Mouse (Mus musculus) ES-E14 (cell line): ENCODE results near the gene Ldb3. TPM values are rescaled to one million over a fixed set of nuclear protein-coding genes. Genes with fewer than 3 reads are reported as not detected.

Source experiments
- DNase-seq: peaks from one replicate; pipeline ENCODE4 v3.0.0-alpha.2; 2013; ENCODE audit warnings: low read depth, low spot score
- H3K27ac ChIP-seq: 2 replicates; pipeline ENCODE4 v1.5.1; 2012; ENCODE audit warnings: low read depth, mild to moderate bottlenecking, low read length, moderate library complexity, mixed read lengths; ENCODE audit not compliant: poor library complexity, insufficient read depth, severe bottlenecking
- H3K36me3 ChIP-seq: 2 replicates; pipeline ENCODE4 v1.6.1; 2012; ENCODE audit warnings: mild to moderate bottlenecking, low read length, moderate library complexity, mixed read lengths; ENCODE audit not compliant: control insufficient read depth, poor library complexity, insufficient read depth, severe bottlenecking
- H3K4me1 ChIP-seq, 2 experiments: fragments of 150-350 bp in 1 of 2; sonication (generic) in 1 of 2; 2 replicates each; pipeline ENCODE4 v1.6.1; 2012; ENCODE audit warnings: low read length in 2 of 2, mild to moderate bottlenecking in 1 of 2, mixed read lengths in 1 of 2; ENCODE audit not compliant: control insufficient read depth in 2 of 2, insufficient read depth in 2 of 2, poor library complexity in 1 of 2
- H3K4me3 ChIP-seq, 2 experiments: fragments of 150-350 bp in 1 of 2; sonication (generic) in 1 of 2; 2 replicates each; pipeline ENCODE4 v1.5.1; 2012; ENCODE audit warnings: low read length in 2 of 2, low read depth in 1 of 2, mild to moderate bottlenecking in 1 of 2, mixed read lengths in 1 of 2; ENCODE audit not compliant: insufficient read depth in 1 of 2, poor library complexity in 1 of 2, severe bottlenecking in 1 of 2
- H3K9ac ChIP-seq: 2 replicates; pipeline ENCODE4 v1.6.1; 2012; ENCODE audit warnings: low read depth, mild to moderate bottlenecking, low read length, mixed read lengths; ENCODE audit not compliant: poor library complexity, insufficient read depth, severe bottlenecking
- H3K9me3 ChIP-seq: fragments of 150-350 bp; sonication (generic); 2 replicates; pipeline ENCODE4 v1.6.1; 2012; ENCODE audit warnings: low read depth, mild to moderate bottlenecking, low read length; ENCODE audit not compliant: control insufficient read depth, insufficient read depth
- CHD2 ChIP-seq: IDR thresholded peaks from 2 replicates; pipeline ENCODE4 v1.6.1; 2014; ENCODE audit warnings: mild to moderate bottlenecking, low read depth, low read length, inconsistent platforms
- HCFC1 ChIP-seq: IDR thresholded peaks from 2 replicates; pipeline ENCODE4 v1.6.1; 2012; ENCODE audit warnings: low read length, inconsistent platforms, borderline replicate concordance; ENCODE audit not compliant: insufficient read depth
- MAFK ChIP-seq: IDR thresholded peaks from 2 replicates; pipeline ENCODE4 v1.6.1; 2014; ENCODE audit warnings: mild to moderate bottlenecking, low read depth, low read length, inconsistent platforms; ENCODE audit not compliant: insufficient read depth
- ZC3H11A ChIP-seq: IDR thresholded peaks from 2 replicates; pipeline ENCODE4 v1.6.1; 2012; ENCODE audit warnings: low read depth, mild to moderate bottlenecking, inconsistent platforms, low read length, borderline replicate concordance
- ZNF384 ChIP-seq: IDR thresholded peaks from 2 replicates; pipeline ENCODE4 v1.6.1; 2012; ENCODE audit warnings: low read depth, low read length, inconsistent platforms
- in situ Hi-C, 2 experiments: fragments of 600-800 bp; cut with MboI; formaldehyde crosslinking; loops; one replicate each; pipeline ENCODE4 v1.15.1; 2025; ENCODE audit warnings: low sequenced_read_pairs in 2 of 2, inconsistent platforms in 1 of 2; ENCODE audit not compliant: unreplicated experiment in 2 of 2
- total RNA-seq: library from RNA; depleted of rRNA; stranded (reverse); fragments of 300-350 nt; gene quantifications from 2 replicates; pipeline ENCODE4 v1.2.3, GENCODE M21; 2012

Ldb3 gene
- total RNA-seq, 1 experiment = 0.98 TPM

DNA sequence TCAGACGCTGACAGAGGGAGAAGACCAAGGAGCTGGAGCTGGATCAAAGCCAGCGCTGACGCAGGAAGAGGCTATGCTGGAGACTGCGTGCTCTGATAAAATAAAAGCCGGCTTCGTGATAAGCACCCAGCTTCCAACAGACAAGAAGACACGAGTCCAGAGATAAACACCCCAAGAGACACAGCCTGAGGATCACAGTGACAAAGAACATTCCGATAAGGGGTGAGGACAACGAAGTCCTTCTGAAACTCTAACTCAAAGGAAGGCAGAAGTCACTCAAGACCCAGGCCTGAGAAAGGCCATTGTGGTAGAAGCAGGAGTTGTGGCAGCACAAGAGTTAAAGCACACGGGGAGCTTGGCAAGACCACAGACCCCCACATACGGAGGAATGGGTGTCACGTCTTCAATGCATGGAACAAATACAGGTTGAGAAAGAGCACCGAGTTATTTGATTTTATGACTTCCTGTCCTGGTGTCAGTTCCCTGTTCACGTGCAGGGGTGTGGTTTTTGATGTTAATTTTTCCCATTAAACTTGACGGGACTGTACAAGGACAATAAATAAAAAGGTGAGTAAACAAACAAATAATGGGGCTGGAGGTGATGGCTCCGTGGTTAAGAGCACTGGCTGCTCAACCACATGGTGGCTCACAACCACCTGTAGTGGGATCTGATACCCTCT is 35.2 kb upstream of the Ldb3 start:
- Histone ChIP-seq H3K4me3 (no peak overlapping the region), H3K36me3 (no peaks in the 10 kb centered on the region), H3K27ac (no peak overlapping the region), H3K9ac (no peak overlapping the region), H3K9me3 (no peaks in the 10 kb centered on the region), H3K4me1 (peaks cover 0 to 5% of the 10 kb centered on the region in 2 experiments; a peak in 1 of 4 replicates)
- DNase-seq = no peak
- in situ Hi-C loops = loop anchor here (10.0 kb wide), 1 partner anchor 151 kb away; no protein-coding TSS in a partner anchor
- TF ChIP-seq CHD2 (no peak), MAFK (no peak), HCFC1 (no peak), ZNF384 (no peak), ZC3H11A (no peak)

DNA sequence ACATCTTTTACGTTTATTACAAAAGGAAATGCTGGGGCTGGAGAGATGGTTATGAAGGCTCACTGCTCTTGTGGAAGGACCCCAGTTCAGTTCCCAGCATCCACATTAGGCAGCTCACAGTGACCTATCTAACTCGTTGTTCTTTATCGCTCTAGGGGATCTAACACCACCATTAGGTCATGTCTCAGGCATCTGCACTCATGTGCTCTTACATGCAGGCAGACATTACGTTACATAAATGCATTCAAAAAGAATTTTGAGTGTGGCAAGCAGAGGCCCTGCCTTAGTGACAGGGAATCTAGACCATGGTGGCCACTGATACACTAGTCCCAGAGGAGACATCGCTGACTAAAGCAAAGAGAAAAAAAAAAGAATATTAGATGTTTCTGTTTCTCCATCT is 34.6 kb upstream of the Ldb3 start:
- Histone ChIP-seq H3K4me3 (no peak overlapping the region), H3K9me3 (no peaks in the 10 kb centered on the region), H3K4me1 (peaks cover 0 to 10% of the 10 kb centered on the region in 2 experiments; a peak in 1 of 4 replicates), H3K36me3 (no peaks in the 10 kb centered on the region), H3K27ac (no peak overlapping the region), H3K9ac (no peak overlapping the region)
- TF ChIP-seq HCFC1 (no peak), CHD2 (no peak), ZC3H11A (no peak), MAFK (no peak), ZNF384 (no peak)
- DNase-seq = no peak
- in situ Hi-C loops = loop anchor here (10.0 kb wide), 1 partner anchor 152 kb away; no protein-coding TSS in a partner anchor

DNA sequence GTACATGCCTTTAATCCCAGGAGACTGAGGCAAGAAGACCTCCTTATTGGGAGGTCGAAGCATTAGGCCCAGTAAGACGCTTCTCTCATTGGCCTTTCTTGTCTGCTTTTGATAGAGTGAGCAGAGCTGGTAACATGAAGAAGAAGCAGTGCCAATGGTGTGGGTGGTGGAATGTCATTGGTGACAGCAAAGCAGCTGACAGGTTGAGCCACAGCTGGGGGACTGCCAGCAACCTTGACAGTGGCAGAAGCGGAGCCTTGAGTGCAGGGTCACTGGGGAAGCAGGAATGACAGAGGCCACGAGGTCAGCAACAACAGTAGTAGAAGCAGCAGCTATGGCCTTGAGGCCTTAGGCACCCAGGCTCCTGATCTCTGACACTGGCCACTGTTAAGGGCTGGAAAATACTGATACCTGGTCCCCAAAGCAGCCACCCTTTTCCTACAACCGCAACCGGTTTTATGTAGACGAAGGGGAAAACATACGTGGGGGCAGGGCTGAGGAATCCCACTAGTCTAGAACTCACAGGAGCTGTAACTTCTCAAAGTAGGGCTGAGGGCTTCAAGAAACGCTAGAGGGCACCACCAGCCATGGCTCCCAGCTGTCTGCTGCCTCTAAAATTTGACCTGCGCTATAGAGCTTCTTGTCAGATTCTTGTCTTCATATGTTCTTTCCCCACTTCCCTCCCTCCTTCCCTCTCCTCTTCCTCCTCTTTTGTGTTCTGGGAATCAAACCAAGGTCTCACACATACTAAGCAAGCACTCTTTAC is 32.3 kb upstream of the Ldb3 start:
- in situ Hi-C loops = loop anchor here (10.0 kb wide), 1 partner anchor 154 kb away; no protein-coding TSS in a partner anchor
- TF ChIP-seq ZC3H11A = peak; percentile 52; the same call in 1 of the 2 replicates
- TF ChIP-seq ZNF384 = no peak

DNA sequence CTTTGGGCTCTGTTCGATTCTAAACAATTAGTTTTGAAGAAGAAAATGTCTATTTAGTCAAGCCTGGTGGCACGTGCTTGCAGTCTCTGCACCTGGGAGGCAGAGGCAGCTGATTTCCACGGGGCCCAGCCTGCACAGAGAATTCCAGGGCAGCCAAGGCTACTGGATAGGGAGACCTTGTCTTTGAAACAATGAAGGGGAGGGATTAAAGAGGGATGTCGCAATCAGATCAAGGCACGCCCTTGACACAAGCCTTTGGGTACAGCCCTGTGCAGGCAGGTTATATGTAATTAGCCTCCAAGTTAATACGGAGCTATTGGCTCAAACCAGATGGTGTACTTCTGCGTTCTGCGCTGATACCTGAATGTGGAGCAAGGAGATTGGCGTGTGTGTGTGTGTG is 30.3 kb upstream of the Ldb3 start:
- H3K4me3 ChIP-seq = no peak overlapping the region
- H3K9me3 ChIP-seq = no peaks in the 10 kb centered on the region
- in situ Hi-C loops = no loop called here
- no peak for TF ChIP-seq ZC3H11A
- TF ChIP-seq MAFK = no peak
- TF ChIP-seq HCFC1 = no peak
- TF ChIP-seq CHD2 = no peak
- TF ChIP-seq ZNF384 = no peak
- H3K36me3 ChIP-seq = no peaks in the 10 kb centered on the region
- H3K9ac ChIP-seq = no peak overlapping the region
- no peak overlapping the region for H3K27ac ChIP-seq
- no peak for DNase-seq
- peaks cover 3 to 23% of the 10 kb centered on the region in 2 experiments; a peak in 3 of 4 replicates for H3K4me1 ChIP-seq

More for the DNA sequence above, 32.3 kb upstream of the Ldb3 start:
- Histone ChIP-seq H3K9ac (no peak overlapping the region), H3K4me1 (peaks cover 0 to 20% of the 10 kb centered on the region in 2 experiments; a peak in 1 of 4 replicates), H3K9me3 (no peaks in the 10 kb centered on the region), H3K4me3 (no peak overlapping the region), H3K36me3 (no peaks in the 10 kb centered on the region), H3K27ac (no peak overlapping the region)
- no peak for DNase-seq
